Mouse (Mus musculus): ENCODE measurements at regions not wholly inside any gene's neighbourhood (a gene's known extent, or its start where the extent isn't known, plus 50 kb on each side); places are given as distances from the start of the nearest gene placed in this dataset.
A peak's percentile ranks its signal among the peaks of the same experiment; 100 is the strongest.
"Not testable (repeated sequence)": the region's sequence is repeated elsewhere in the genome, so short reads cannot be mapped to it uniquely, and the experiment has no call there.

DNA sequence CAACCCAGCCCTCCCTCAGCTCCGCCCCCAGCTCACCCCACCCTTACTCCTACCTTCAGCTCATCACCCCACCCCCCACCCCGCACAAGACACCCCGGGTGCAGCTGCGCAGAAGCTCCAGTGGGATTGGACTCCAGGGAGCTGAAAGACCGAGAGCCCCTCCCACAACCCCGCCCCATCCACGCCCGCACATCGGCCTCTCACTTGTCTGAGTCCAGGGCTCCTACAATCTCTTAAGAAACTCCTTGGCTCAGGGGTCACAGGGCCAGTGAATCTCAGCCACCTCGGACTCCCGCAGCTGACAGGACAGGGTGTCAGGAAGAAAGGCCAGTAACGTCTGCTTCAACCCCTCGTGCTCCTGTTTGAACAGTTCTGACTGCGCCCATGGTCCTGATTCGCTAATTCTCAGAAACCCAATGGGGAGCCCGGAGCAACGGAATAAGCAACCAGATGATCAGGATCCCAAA, 120.7 kb downstream of the Map1s start:
- peak; percentile 54 for DNase-seq (ENCODE audit: low read depth, low spot score)

DNA sequence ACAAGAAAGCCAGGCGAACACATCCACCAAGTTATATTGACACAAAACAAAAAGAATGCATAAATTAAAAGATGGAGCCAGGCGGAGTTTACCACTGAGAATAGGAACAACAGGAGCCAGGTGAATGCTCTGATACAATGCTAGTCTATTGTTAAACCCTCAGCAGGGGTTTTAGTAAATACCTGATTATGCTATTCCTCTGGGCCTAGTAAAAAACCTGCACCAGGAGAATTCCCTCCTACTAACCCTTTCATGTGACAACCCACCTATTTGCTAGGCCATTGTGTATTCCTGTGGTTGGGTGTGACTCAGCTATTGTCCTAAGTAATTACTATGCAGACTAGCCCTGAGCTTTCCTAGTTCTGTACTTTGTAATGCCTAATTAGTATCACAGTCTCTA, 122.8 kb downstream of the Map1s start:
- not testable (repeated sequence) for DNase-seq (ENCODE audit: low read depth, low spot score)

All from retina, adult 2 months (tissue).